Mouse (Mus musculus) ES-E14 (cell line): ENCODE results near the gene Adam22. TPM values are rescaled to one million over a fixed set of nuclear protein-coding genes. Genes with fewer than 3 reads are reported as not detected.

Experiments
- DNase-seq: peaks from one replicate; pipeline ENCODE4 v3.0.0-alpha.2; 2013; ENCODE audit warnings: low read depth, low spot score
- H3K27ac ChIP-seq: 2 replicates; pipeline ENCODE4 v1.5.1; 2012; ENCODE audit warnings: low read depth, mild to moderate bottlenecking, low read length, moderate library complexity, mixed read lengths; ENCODE audit not compliant: poor library complexity, insufficient read depth, severe bottlenecking
- H3K36me3 ChIP-seq: 2 replicates; pipeline ENCODE4 v1.6.1; 2012; ENCODE audit warnings: mild to moderate bottlenecking, low read length, moderate library complexity, mixed read lengths; ENCODE audit not compliant: control insufficient read depth, poor library complexity, insufficient read depth, severe bottlenecking
- H3K4me1 ChIP-seq, 2 experiments: fragments of 150-350 bp in 1 of 2; sonication (generic) in 1 of 2; 2 replicates each; pipeline ENCODE4 v1.6.1; 2012; ENCODE audit warnings: low read length in 2 of 2, mild to moderate bottlenecking in 1 of 2, mixed read lengths in 1 of 2; ENCODE audit not compliant: control insufficient read depth in 2 of 2, insufficient read depth in 2 of 2, poor library complexity in 1 of 2
- H3K4me3 ChIP-seq, 2 experiments: fragments of 150-350 bp in 1 of 2; sonication (generic) in 1 of 2; 2 replicates each; pipeline ENCODE4 v1.5.1; 2012; ENCODE audit warnings: low read length in 2 of 2, low read depth in 1 of 2, mild to moderate bottlenecking in 1 of 2, mixed read lengths in 1 of 2; ENCODE audit not compliant: insufficient read depth in 1 of 2, poor library complexity in 1 of 2, severe bottlenecking in 1 of 2
- H3K9ac ChIP-seq: 2 replicates; pipeline ENCODE4 v1.6.1; 2012; ENCODE audit warnings: low read depth, mild to moderate bottlenecking, low read length, mixed read lengths; ENCODE audit not compliant: poor library complexity, insufficient read depth, severe bottlenecking
- H3K9me3 ChIP-seq: fragments of 150-350 bp; sonication (generic); 2 replicates; pipeline ENCODE4 v1.6.1; 2012; ENCODE audit warnings: low read depth, mild to moderate bottlenecking, low read length; ENCODE audit not compliant: control insufficient read depth, insufficient read depth
- CHD2 ChIP-seq: IDR thresholded peaks from 2 replicates; pipeline ENCODE4 v1.6.1; 2014; ENCODE audit warnings: mild to moderate bottlenecking, low read depth, low read length, inconsistent platforms
- HCFC1 ChIP-seq: IDR thresholded peaks from 2 replicates; pipeline ENCODE4 v1.6.1; 2012; ENCODE audit warnings: low read length, inconsistent platforms, borderline replicate concordance; ENCODE audit not compliant: insufficient read depth
- MAFK ChIP-seq: IDR thresholded peaks from 2 replicates; pipeline ENCODE4 v1.6.1; 2014; ENCODE audit warnings: mild to moderate bottlenecking, low read depth, low read length, inconsistent platforms; ENCODE audit not compliant: insufficient read depth
- ZC3H11A ChIP-seq: IDR thresholded peaks from 2 replicates; pipeline ENCODE4 v1.6.1; 2012; ENCODE audit warnings: low read depth, mild to moderate bottlenecking, inconsistent platforms, low read length, borderline replicate concordance
- ZNF384 ChIP-seq: IDR thresholded peaks from 2 replicates; pipeline ENCODE4 v1.6.1; 2012; ENCODE audit warnings: low read depth, low read length, inconsistent platforms
- in situ Hi-C, 2 experiments: fragments of 600-800 bp; cut with MboI; formaldehyde crosslinking; loops; one replicate each; pipeline ENCODE4 v1.15.1; 2025; ENCODE audit warnings: low sequenced_read_pairs in 2 of 2, inconsistent platforms in 1 of 2; ENCODE audit not compliant: unreplicated experiment in 2 of 2
- total RNA-seq: library from RNA; depleted of rRNA; stranded (reverse); fragments of 300-350 nt; gene quantifications from 2 replicates; pipeline ENCODE4 v1.2.3, GENCODE M21; 2012

Adam22 gene
- total RNA-seq, 1 experiment = 11.5 TPM

DNA sequence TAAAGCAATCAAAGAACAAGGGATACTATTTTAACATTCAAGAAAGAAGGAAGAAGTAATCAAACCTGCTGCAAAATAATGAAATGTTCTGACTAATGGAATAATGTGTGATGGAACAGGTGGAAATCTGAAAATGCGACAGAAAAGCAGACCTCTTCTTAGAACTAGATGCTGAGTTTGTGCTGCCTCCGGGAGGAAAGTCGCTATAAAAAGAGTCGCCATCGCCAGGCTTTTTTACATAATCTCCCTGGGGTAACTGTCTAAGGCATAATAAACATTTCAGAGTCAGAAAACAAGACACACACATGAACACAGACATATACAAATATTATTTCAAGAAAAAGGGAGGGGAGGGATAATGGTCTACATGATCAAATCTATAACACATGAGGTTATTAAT lies 273.0 kb downstream of the Adam22 start:
- Histone ChIP-seq H3K27ac (no peak overlapping the region), H3K9ac (no peak overlapping the region), H3K4me3 (no peak overlapping the region), H3K4me1 (no peaks in the 10 kb centered on the region), H3K36me3 (no peaks in the 10 kb centered on the region), H3K9me3 (no peaks in the 10 kb centered on the region)
- in situ Hi-C loops = no loop called here
- TF ChIP-seq HCFC1 (no peak), MAFK (no peak), CHD2 (no peak), ZC3H11A (no peak), ZNF384 (no peak)
- DNase-seq = no peak

DNA sequence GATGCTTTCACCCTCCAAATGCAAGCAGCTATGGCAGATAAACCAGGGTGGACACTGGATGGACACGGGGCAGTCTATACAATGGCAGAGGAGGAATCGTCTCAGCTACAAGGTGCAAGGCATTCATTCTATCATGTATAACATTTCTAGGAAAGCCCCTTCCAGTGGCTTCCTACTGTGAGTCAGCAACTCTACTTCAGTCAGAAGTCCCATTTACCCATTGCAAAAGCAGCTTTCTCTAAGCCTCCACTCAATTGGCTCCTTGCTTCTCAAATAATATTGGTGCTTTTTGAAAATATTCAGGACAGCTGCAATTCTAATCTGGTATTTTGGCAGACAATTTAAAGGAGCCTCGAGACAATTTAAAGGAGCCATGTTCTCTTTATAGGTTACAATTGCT lies 279.8 kb downstream of the Adam22 start:
- DNase-seq = no peak
- in situ Hi-C loops = no loop called here
- no peak overlapping the region for H3K4me3 ChIP-seq
- no peaks in the 10 kb centered on the region for H3K4me1 ChIP-seq
- H3K9me3 ChIP-seq = no peaks in the 10 kb centered on the region
- no peak for TF ChIP-seq CHD2
- TF ChIP-seq HCFC1 = no peak
- no peak for TF ChIP-seq ZNF384
- no peak for TF ChIP-seq MAFK
- H3K9ac ChIP-seq = no peak overlapping the region
- no peak overlapping the region for H3K27ac ChIP-seq
- no peaks in the 10 kb centered on the region for H3K36me3 ChIP-seq

DNA sequence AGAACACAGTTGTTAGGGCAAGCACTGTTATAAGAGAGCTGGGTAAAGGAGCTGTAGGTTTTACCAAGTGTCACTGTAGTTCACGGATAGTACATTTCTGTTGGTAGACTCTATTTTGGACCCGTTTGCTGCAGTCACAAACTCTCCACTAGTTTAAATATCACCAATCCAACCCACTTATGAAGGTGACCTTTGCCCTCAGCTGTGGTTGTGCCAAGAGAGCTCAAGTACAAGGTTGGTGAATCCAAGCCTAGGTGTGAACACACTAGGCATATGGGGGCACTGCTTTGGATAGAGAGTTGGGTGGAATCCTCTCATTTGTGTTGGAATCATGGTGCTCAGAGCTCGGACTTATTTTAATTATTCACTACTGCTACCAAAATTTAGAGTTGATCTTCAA lies 282.3 kb downstream of the Adam22 start:
- in situ Hi-C loops = no loop called here
- TF ChIP-seq HCFC1 (no peak), ZNF384 (no peak), CHD2 (no peak), ZC3H11A (no peak), MAFK (no peak)

DNA sequence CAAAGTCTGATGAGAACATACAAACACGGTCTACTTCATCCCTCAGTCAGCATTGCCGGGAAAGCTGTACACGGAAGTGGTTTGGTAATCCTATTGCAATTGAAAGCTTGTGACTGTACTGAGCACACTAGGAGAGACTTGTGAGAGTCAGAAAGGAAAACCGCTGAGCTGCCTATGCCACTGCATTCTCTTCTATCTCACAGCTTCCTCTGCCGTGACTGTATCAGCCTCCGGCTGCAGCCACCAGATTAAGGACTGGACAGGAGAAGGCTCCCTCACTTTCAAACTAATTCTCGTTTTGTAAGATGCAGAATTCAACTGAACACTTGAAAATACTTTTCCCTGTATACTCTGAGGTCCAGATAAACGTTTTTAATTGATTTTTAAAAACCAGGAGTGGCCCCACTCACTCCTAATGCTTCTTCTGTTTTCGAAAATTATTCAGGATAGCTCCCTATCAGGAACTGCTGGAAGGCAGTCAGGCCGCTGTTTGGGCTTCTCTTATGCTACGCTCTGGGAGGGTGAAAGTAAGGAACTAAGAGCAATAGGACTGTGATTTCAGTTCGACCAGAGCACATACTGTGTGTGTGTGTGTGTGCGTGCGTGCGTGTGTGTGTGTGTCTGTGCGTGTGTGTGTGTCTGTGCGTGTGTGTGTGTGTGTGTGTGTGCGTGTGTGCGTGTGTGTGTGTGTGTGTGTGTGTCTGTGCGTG lies 285.0 kb downstream of the Adam22 start:
- no peaks in the 10 kb centered on the region for H3K4me1 ChIP-seq
- TF ChIP-seq HCFC1 (no peak), ZNF384 (no peak), ZC3H11A (no peak), CHD2 (no peak), MAFK (no peak)
- no peak overlapping the region for H3K27ac ChIP-seq
- H3K4me3 ChIP-seq = no peak overlapping the region
- DNase-seq = no peak
- no peak overlapping the region for H3K9ac ChIP-seq
- H3K9me3 ChIP-seq = no peaks in the 10 kb centered on the region
- H3K36me3 ChIP-seq = no peaks in the 10 kb centered on the region
- in situ Hi-C loops = no loop called here

More for the DNA sequence above, 282.3 kb downstream of the Adam22 start:
- H3K9me3 ChIP-seq = no peaks in the 10 kb centered on the region
- H3K9ac ChIP-seq = no peak overlapping the region
- no peak overlapping the region for H3K27ac ChIP-seq
- no peaks in the 10 kb centered on the region for H3K4me1 ChIP-seq
- H3K36me3 ChIP-seq = no peaks in the 10 kb centered on the region
- no peak overlapping the region for H3K4me3 ChIP-seq
- DNase-seq = no peak

DNA sequence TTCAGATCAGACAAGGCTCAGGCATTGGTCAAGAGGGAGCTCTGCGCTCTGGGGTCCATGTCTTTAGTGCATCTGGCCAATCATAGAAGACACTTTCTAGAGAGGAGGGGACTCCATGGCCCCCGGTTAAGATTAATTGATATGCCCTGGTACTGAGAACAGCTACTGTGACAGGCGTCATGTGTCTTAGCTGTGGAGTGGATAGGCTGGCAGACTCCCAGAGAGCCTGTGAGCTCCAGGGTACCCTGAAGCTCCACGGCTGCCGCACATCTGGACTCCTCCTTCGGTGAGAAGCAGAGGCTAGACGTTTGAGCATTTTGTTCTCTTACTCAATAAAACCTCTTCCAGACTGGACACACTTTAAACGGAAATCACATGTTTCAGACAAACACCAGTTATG lies 290.5 kb downstream of the Adam22 start:
- in situ Hi-C loops = no loop called here
- Histone ChIP-seq H3K9me3 (no peaks in the 10 kb centered on the region), H3K27ac (no peak overlapping the region), H3K36me3 (no peaks in the 10 kb centered on the region), H3K4me3 (no peak overlapping the region), H3K4me1 (no peaks in the 10 kb centered on the region), H3K9ac (no peak overlapping the region)
- DNase-seq = no peak
- TF ChIP-seq ZC3H11A (no peak), ZNF384 (no peak), MAFK (no peak), HCFC1 (no peak), CHD2 (no peak)
